Mouse (Mus musculus) adrenal gland, postnatal 36 days (tissue): Measurements from ENCODE around the gene Gm2026. TPM values are rescaled to one million over a fixed set of nuclear protein-coding genes. Genes with fewer than 3 reads are reported as not detected.
"Not testable (repeated sequence)": the region's sequence is repeated elsewhere in the genome, so short reads cannot be mapped to it uniquely, and the experiment has no call there.

Experiments used
- DNase-seq, 2 experiments: peaks; one replicate each; pipeline ENCODE4 v3.0.0; 2021; ENCODE audit warnings: mixed read lengths in 1 of 2
- long read RNA-seq, 2 experiments: library from polyadenylated mRNA; stranded (forward); transcript quantifications; one replicate each; pipeline ENCODE4 v2.0.0; 2021; ENCODE audit warnings: borderline sequencing depth in 2 of 2
- total RNA-seq, 2 experiments: library from RNA; stranded (reverse); gene quantifications; 2 replicates each; pipeline ENCODE4 v1.2.3; 2021

Gm2026 gene
- total RNA-seq, result 10 to 100 TPM; 19.4 to 29.6 TPM
- long read RNA-seq, experiment 1, partial matches to known transcripts, result 0 of 4 reads
- long read RNA-seq, experiment 1, other reads (novel, unspliced or antisense), result 3 of 4 reads
- long read RNA-seq, experiment 2, result 0 reads

DNA sequence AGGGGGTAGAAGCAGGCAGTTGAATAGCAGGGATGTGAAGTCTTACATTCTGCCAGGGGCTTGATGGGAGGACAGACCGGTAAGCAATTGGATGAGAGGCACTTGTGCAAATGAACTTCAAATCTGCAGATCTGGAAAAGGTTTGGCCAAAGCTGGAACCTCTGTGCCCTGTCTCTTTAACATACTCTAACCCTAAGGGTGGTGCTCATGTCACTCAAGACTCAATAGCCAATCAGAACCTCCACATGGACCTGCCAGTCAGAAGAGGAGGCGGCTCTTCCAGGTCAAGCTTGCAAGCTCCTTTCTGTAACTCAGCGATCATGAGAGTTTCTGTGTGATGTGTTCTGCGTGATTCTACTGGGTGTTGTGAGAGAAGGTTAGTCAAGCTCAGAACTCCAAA lies at the start of gene Gm2026:
Gene Gm2026, plus strand, starts transcription at position 301 of the 400 bp plus-strand sequence.
- not testable (repeated sequence) for DNase-seq

DNA sequence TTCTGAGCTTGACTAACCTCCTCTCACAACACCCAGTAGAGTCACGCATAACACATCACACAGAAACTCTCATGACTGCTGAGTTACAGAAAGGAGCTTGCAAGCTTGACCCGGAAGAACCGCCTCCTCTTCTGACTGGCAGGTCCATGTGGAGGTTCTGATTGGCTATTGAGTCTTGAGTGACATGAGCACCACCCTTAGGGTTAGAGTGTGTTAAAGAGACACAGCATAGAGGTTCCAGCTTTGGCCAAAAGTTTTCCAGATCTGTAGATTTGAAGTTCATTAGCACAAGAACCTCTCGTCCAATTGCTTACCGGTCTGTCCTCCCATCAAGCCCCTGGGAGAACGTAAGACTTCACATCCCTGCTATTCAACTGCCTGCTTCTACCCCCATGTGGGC lies 34.1 kb upstream of the Gm2026 start, which contains the start of gene Zfp966:
Gene Zfp966, minus strand, starts transcription at position 101 of the 400 bp plus-strand sequence.
- not testable (repeated sequence) for DNase-seq

Other genes with a start within 250 kb of the Gm2026 start
- not detected for gene Gm2007, start 223.8 kb upstream of the Gm2026 start, total RNA-seq
- not detected for gene Gm14288, start 164.2 kb upstream of the Gm2026 start, total RNA-seq
- gene Gm6710, start 96.1 kb upstream of the Gm2026 start, total RNA-seq, result 10 to 100 TPM; 27.9 to 36.9 TPM
- 1 to 10 TPM; 8.8 to 9.6 TPM for gene Zfp966, start 34.2 kb upstream of the Gm2026 start, total RNA-seq
- 10 to 100 TPM; 10.9 to 17.6 TPM for gene Gm2004, start 184.5 kb downstream of the Gm2026 start, total RNA-seq